In genomic region chr3:145383095-145383494, GRCm38 (mm10) we compare ENCODE assay signal across 28 mouse cellular contexts.
DNase-seq lines count a peak whose midpoint lies in the region; ATAC-seq lines count a peak whose summit lies in the region.
"Had no signal": no experiment of that assay in that cellular context is flagged by ENCODE, and none has a peak within 500 bp of the region (broad histone marks: within the 10 kb centered on the region; RNA-seq: fewer than 3 reads in every experiment).

No protein-coding gene starts in this region.

- no peak overlapping the region for H3K4me2 ChIP-seq in forebrain, embryonic 16.5 days (ENCODE audit: low read length)
- no peak overlapping the region for H3K4me2 ChIP-seq in forebrain, embryonic 14.5 days (ENCODE audit: low read length)
- peak overlapping the region; percentile 16 for H3K4me2 ChIP-seq in embryonic facial prominence, embryonic 13.5 days
- no peak overlapping the region for H3K4me2 ChIP-seq in midbrain, embryonic 15.5 days
- H3K4me2 ChIP-seq: forebrain, embryonic 15.5 days; limb, embryonic 13.5 days; liver, embryonic 12.5 days; midbrain, embryonic 13.5 days had no signal

- no peaks in the 10 kb centered on the region for H3K9me3 ChIP-seq in forebrain, embryonic 16.5 days (ENCODE audit: control insufficient read depth, low read length)
- no peaks in the 10 kb centered on the region for H3K9me3 ChIP-seq in forebrain, embryonic 14.5 days (replicated peaks; ENCODE audit: control insufficient read depth, low read length)
- H3K9me3 ChIP-seq in embryonic facial prominence, embryonic 13.5 days: no peaks in the 10 kb centered on the region
- 0 out of 2 replicates have a peak, but pooled peaks cover 2% of the 10 kb centered on the region for H3K9me3 ChIP-seq in limb, embryonic 10.5 days (replicated peaks)
- H3K9me3 ChIP-seq in midbrain, embryonic 15.5 days: no peaks in the 10 kb centered on the region
- H3K9me3 ChIP-seq: forebrain, embryonic 15.5 days; liver, embryonic 12.5 days; midbrain, embryonic 13.5 days had no signal

- DNase-seq in forebrain, embryonic 14.5 days (ENCODE audit: low spot score): no peak
- DNase-seq in layer of hippocampus, adult 18-20 months (ENCODE audit: low spot score in 2 of 2): peak; percentile 4 to 32
- no peak for DNase-seq in layer of hippocampus, postnatal 10 days (ENCODE audit: low spot score in 2 of 2)
- DNase-seq in limb, embryonic 10.5 days (ENCODE audit: low spot score): no peak
- DNase-seq in natural killer cell, adult 2 months (ENCODE audit: low spot score in 2 of 2): no peak
- DNase-seq: adrenal gland, postnatal 10 days; cerebellum, adult 11-12 months; cerebellum, postnatal 10 days; gastrocnemius, postnatal 10 days; kidney, adult 18-20 months; kidney, postnatal 4 days; liver, postnatal 0 days; lung, postnatal 4 days; right cerebral cortex, adult 18-20 months; spleen, adult 18-20 months; thymus, postnatal 4 days had no signal

- peak; percentile 52; the same call in 1 of the 2 replicates for ATAC-seq in forebrain, embryonic 16.5 days
- ATAC-seq in forebrain, embryonic 14.5 days: no peak
- ATAC-seq in embryonic facial prominence, embryonic 13.5 days (ENCODE audit: insufficient number of reproducible peaks, insufficient read depth, low FRiP score, low TSS enrichment, low read depth): no peak
- no peak for ATAC-seq in midbrain, embryonic 15.5 days (replicated peaks)
- ATAC-seq: forebrain, embryonic 15.5 days; hindbrain, embryonic 16.5 days; liver, embryonic 12.5 days; liver, postnatal 0 days; midbrain, embryonic 13.5 days; Patski had no signal

- H3K27me3 ChIP-seq in forebrain, embryonic 16.5 days (replicated peaks; ENCODE audit: control insufficient read depth, insufficient read depth, low read length): no peaks in the 10 kb centered on the region
- H3K27me3 ChIP-seq in forebrain, embryonic 14.5 days (replicated peaks; ENCODE audit: control insufficient read depth, insufficient read depth, low read length): no peaks in the 10 kb centered on the region
- H3K27me3 ChIP-seq in embryonic facial prominence, embryonic 13.5 days: no peaks in the 10 kb centered on the region
- H3K27me3 ChIP-seq in limb, embryonic 10.5 days (ENCODE audit: low read depth, poor library complexity, severe bottlenecking): no peaks in the 10 kb centered on the region
- no peaks in the 10 kb centered on the region for H3K27me3 ChIP-seq in midbrain, embryonic 15.5 days (replicated peaks)
- H3K27me3 ChIP-seq: forebrain, embryonic 15.5 days; limb, embryonic 13.5 days; liver, embryonic 12.5 days; megakaryocyte, embryonic 14.5 days; midbrain, embryonic 13.5 days had no signal

- H3K36me3 ChIP-seq in forebrain, embryonic 16.5 days (ENCODE audit: control insufficient read depth, insufficient read depth): no peaks in the 10 kb centered on the region
- H3K36me3 ChIP-seq in forebrain, embryonic 14.5 days (ENCODE audit: control insufficient read depth, insufficient read depth, low read length): no peaks in the 10 kb centered on the region
- no peaks in the 10 kb centered on the region for H3K36me3 ChIP-seq in embryonic facial prominence, embryonic 13.5 days
- no peaks in the 10 kb centered on the region for H3K36me3 ChIP-seq in limb, embryonic 10.5 days
- H3K36me3 ChIP-seq in midbrain, embryonic 15.5 days (replicated peaks): no peaks in the 10 kb centered on the region
- H3K36me3 ChIP-seq: forebrain, embryonic 15.5 days; limb, embryonic 13.5 days; liver, embryonic 12.5 days; midbrain, embryonic 13.5 days had no signal

- no peaks in the 10 kb centered on the region for H3K4me1 ChIP-seq in forebrain, embryonic 16.5 days (replicated peaks; ENCODE audit: control insufficient read depth, insufficient read depth, low read length)
- H3K4me1 ChIP-seq in forebrain, embryonic 14.5 days (ENCODE audit: control insufficient read depth, insufficient read depth, low read length): no peaks in the 10 kb centered on the region
- peaks cover 11% of the 10 kb centered on the region for H3K4me1 ChIP-seq in embryonic facial prominence, embryonic 13.5 days
- H3K4me1 ChIP-seq in limb, embryonic 10.5 days: peaks cover 12% of the 10 kb centered on the region
- no peaks in the 10 kb centered on the region for H3K4me1 ChIP-seq in midbrain, embryonic 15.5 days
- H3K4me1 ChIP-seq: forebrain, embryonic 15.5 days; liver, embryonic 12.5 days; megakaryocyte, embryonic 14.5 days; midbrain, embryonic 13.5 days had no signal

- H3K9ac ChIP-seq in forebrain, embryonic 16.5 days (replicated peaks; ENCODE audit: low read depth, low read length): no peak overlapping the region
- H3K9ac ChIP-seq in forebrain, embryonic 14.5 days (ENCODE audit: low read length): no peak overlapping the region
- 0 out of 2 replicates have a peak overlapping the region, but pooled peaks have one; percentile 2 for H3K9ac ChIP-seq in embryonic facial prominence, embryonic 13.5 days
- H3K9ac ChIP-seq in midbrain, embryonic 15.5 days: no peak overlapping the region
- H3K9ac ChIP-seq: forebrain, embryonic 15.5 days; limb, embryonic 13.5 days; liver, embryonic 12.5 days; liver, postnatal 0 days; midbrain, embryonic 13.5 days had no signal

- H3K4me3 ChIP-seq in forebrain, embryonic 16.5 days (replicated peaks; ENCODE audit: low read length): no peak overlapping the region
- no peak overlapping the region for H3K4me3 ChIP-seq in forebrain, embryonic 14.5 days (ENCODE audit: low read depth, low read length)
- no peak overlapping the region for H3K4me3 ChIP-seq in embryonic facial prominence, embryonic 13.5 days
- H3K4me3 ChIP-seq in limb, embryonic 10.5 days: no peak overlapping the region
- no peak overlapping the region for H3K4me3 ChIP-seq in midbrain, embryonic 15.5 days
- H3K4me3 ChIP-seq: erythroblast, embryonic 14.5 days; forebrain, embryonic 15.5 days; limb, embryonic 13.5 days; liver, embryonic 12.5 days; megakaryocyte, embryonic 14.5 days; midbrain, embryonic 13.5 days had no signal

- no peak overlapping the region for H3K27ac ChIP-seq in forebrain, embryonic 16.5 days (ENCODE audit: low read length)
- H3K27ac ChIP-seq in forebrain, embryonic 14.5 days (ENCODE audit: low read depth, low read length): no peak overlapping the region
- peak overlapping the region; percentile 75 for H3K27ac ChIP-seq in embryonic facial prominence, embryonic 13.5 days
- peak overlapping the region; percentile 46; the same call in 1 of the 2 replicates for H3K27ac ChIP-seq in limb, embryonic 10.5 days
- H3K27ac ChIP-seq in midbrain, embryonic 15.5 days: no peak overlapping the region
- H3K27ac ChIP-seq: forebrain, embryonic 15.5 days; limb, embryonic 13.5 days; liver, embryonic 12.5 days; midbrain, embryonic 13.5 days; stomach, postnatal 0 days had no signal

- WGBS in forebrain, embryonic 16.5 days: 76% methylated on average over 13 of the region's 13 CpGs
- WGBS in forebrain, embryonic 14.5 days: 88% methylated on average over 13 of the region's 13 CpGs
- 34% methylated on average over 13 of the region's 13 CpGs for WGBS in embryonic facial prominence, embryonic 13.5 days
- WGBS in limb, embryonic 10.5 days: 88% methylated on average over 13 of the region's 13 CpGs
- WGBS in midbrain, embryonic 15.5 days: 92% methylated on average over 13 of the region's 13 CpGs

Comparison
In these comparisons a context has a peak if more than half of its experiments do, and no peak if none do; other contexts are left out.
1. DNase-seq: peak in layer of hippocampus, adult 18-20 months (2 of 2); none in forebrain, embryonic 14.5 days (single experiment), layer of hippocampus, postnatal 10 days (0 of 2), limb, embryonic 10.5 days (single experiment) and natural killer cell, adult 2 months (0 of 2).
2. H3K27ac ChIP-seq: peak in embryonic facial prominence, embryonic 13.5 days (single experiment) and limb, embryonic 10.5 days (single experiment); none in forebrain, embryonic 16.5 days (single experiment), forebrain, embryonic 14.5 days (single experiment) and midbrain, embryonic 15.5 days (single experiment).